Mouse (Mus musculus) embryo, embryonic 9.5 days (tissue): Measurements from ENCODE around the gene Snip1.
A peak's percentile ranks its signal among the peaks of the same experiment; 100 is the strongest.

Experiments
- DNase-seq: peaks from one replicate; pipeline ENCODE4 v3.0.0-alpha.2; 2017; ENCODE audit errors: extremely low spot score

The Snip1 gene

DNA sequence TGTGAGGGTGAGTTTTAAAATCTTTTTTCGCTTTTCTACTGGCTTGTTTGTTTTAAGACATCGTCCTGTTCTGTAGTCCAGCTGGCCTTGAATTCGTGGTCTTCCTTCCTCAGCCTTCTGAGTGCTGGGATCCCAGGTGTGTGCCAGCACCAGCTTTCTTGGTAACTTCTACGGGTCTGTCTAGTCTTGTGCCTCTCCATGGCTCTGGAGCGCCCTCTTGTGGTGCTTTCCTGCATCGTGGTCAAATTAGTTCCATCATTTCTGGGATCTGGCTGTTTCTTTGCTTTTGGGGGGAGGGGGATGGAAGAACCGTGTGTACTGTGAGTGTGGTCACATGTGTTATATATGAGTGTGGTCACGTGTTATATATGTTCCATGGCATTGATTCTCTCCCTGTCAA is 33.0 kb downstream of the Snip1 start:
- peak; percentile 86 for DNase-seq

DNA sequence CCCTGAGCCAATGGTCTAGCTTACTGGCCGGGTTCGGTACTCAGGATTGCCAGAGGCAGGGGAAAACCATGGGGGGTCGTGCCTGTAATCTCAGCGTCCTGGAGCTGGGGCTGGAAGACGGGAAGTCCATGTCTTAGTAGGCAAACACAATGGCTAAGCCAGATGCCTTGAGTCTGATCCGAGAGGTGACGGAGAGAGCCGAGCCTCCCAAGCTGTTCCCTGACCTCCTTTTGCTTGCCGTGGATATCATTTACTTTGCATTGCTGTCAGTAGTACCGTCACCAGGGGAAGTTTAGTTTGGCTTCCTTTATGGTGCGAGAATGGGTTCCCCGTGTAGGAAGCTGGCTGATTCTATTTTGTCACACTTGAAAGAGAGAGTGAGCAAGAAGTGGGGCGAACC is 34.9 kb downstream of the Snip1 start:
- DNase-seq, result no peak

- no peak for DNase-seq
These were observed 38.9 kb downstream of the Snip1 start for GRCm38 (mm10) chr4:125105354-125105753.

DNA sequence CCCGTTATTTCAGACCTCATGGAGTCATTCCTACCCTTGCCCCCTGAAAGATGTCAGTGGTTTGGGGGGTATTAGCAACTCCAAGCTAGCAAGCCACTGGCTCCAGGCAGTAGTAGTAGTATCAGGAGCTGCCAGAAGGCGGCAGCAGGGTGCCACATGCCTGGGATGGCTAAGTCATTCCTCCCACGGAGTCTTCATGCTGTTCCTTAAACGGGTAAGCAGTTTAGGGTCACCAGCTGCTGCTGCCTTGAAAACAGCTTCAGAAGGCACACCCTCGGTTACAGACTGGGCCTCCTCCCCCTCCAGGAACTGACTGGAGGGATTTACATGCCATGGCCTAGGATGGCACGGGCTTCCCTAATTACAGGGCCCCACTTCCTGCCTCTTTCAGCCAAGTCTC is 48.2 kb downstream of the Snip1 start:
- peak; percentile 74 for DNase-seq

DNA sequence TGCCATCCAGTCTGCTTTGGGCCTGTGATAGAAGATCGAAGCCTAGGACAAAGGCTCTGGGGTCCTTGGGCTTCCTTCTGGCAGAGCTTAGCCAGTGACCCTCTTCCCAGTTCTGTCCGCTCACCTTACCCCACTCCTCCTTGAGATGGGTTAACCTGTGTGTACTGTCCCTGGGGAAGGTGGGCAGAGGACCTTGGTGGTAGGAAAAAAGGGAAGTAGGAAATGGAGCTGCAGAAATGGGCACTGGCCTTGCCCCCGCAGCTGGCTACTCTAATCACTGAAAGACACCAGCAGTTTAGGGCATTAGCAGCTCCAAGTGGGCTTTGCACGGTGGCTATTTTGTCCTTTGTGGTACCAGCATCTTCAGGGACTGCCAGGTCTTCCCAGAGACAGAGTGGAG is 48.6 kb downstream of the Snip1 start:
- DNase-seq, result no peak

GRCm38 (mm10) chr4:125115710-125116089 is 49.2 kb downstream of the Snip1 start:
- DNase-seq, result no peak

GRCm38 (mm10) chr4:125116090-125116861 is 49.8 kb downstream of the Snip1 start:
- no peak for DNase-seq

GRCm38 (mm10) chr4:125116929-125117328 is 50.5 kb downstream of the Snip1 start:
- DNase-seq, result no peak

- DNase-seq, result no peak
These were observed 51.4 kb downstream of the Snip1 start for GRCm38 (mm10) chr4:125117902-125118320.

GRCm38 (mm10) chr4:125119070-125119469 is 52.6 kb downstream of the Snip1 start:
- peak; percentile 60 for DNase-seq

DNA sequence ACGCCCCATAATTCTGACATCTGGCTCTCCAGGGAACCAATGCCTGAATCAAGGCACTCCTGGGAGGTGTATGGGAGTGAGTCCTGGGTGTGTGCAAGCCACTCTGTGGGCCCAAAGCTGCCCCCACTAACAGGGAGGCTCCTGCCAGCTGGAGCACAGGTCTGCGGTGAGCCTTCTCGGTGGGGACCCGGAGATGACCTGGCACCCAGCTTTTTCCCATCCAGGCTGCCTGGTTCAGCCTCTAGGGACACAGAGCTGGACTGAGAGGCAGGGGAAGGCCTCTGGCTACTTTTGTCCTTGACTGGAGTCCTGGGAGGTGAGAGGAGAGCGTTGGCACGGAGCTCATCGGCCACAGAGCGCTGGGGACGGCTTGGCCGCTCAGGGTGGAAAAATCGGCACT is 53.2 kb downstream of the Snip1 start:
- DNase-seq, result no peak

- peak; percentile 61 for DNase-seq
These were observed 56.2 kb downstream of the Snip1 start for GRCm38 (mm10) chr4:125122431-125123278.

GRCm38 (mm10) chr4:125123279-125123671 is 56.8 kb downstream of the Snip1 start:
- no peak for DNase-seq
